Comparison of ENCODE assay signal across 7 mouse cellular contexts in genomic region chr8:71542632-71543343, GRCm38 (mm10). TPM values are rescaled to one million over a fixed set of nuclear protein-coding genes. Genes with fewer than 3 reads are reported as not detected.
DNase-seq lines count a peak whose midpoint lies in the region; ATAC-seq lines count a peak whose summit lies in the region.

Mvb12a (plus strand) TSS chr8:71542922.

- peak within 1 kb of the TSS; percentile 89 for H3K4me2 ChIP-seq in embryonic facial prominence, embryonic 12.5 days (replicated peaks)
- H3K4me2 ChIP-seq in limb, embryonic 11.5 days (ENCODE audit: low read depth, severe bottlenecking): peak within 1 kb of the TSS; percentile 88
- H3K4me2 ChIP-seq in midbrain, embryonic 14.5 days (ENCODE audit: low read length): peak within 1 kb of the TSS; percentile 85

- H3K4me3 ChIP-seq in embryonic facial prominence, embryonic 12.5 days: peak within 1 kb of the TSS; percentile 91
- H3K4me3 ChIP-seq in limb, embryonic 11.5 days (ENCODE audit: low read depth, low read length): peak within 1 kb of the TSS; percentile 68
- peak within 1 kb of the TSS; percentile 84 for H3K4me3 ChIP-seq in midbrain, embryonic 14.5 days (replicated peaks; ENCODE audit: low read depth, low read length)

- ATAC-seq in embryonic facial prominence, embryonic 12.5 days (ENCODE audit: insufficient number of reproducible peaks, insufficient read depth, low FRiP score, low TSS enrichment): peak; percentile 87
- peak; percentile 91 for ATAC-seq in limb, embryonic 11.5 days (ENCODE audit: insufficient number of reproducible peaks, low FRiP score, low TSS enrichment, low read depth)
- peak; percentile 95 for ATAC-seq in midbrain, embryonic 14.5 days (ENCODE audit: low FRiP score, low TSS enrichment)

- no peaks in the 10 kb centered on the region for H3K9me3 ChIP-seq in embryonic facial prominence, embryonic 12.5 days
- no peaks in the 10 kb centered on the region for H3K9me3 ChIP-seq in limb, embryonic 11.5 days (ENCODE audit: control insufficient read depth, low read length)
- no peaks in the 10 kb centered on the region for H3K9me3 ChIP-seq in midbrain, embryonic 14.5 days (ENCODE audit: control insufficient read depth, low read length)

- peaks cover 11% of the 10 kb centered on the region for H3K4me1 ChIP-seq in embryonic facial prominence, embryonic 12.5 days
- peaks cover 7% of the 10 kb centered on the region; the same call in 1 of the 2 replicates for H3K4me1 ChIP-seq in limb, embryonic 11.5 days (ENCODE audit: control insufficient read depth, insufficient read depth, low read length)
- H3K4me1 ChIP-seq in midbrain, embryonic 14.5 days (ENCODE audit: control insufficient read depth, insufficient read depth, low read length): peaks cover 7% of the 10 kb centered on the region

- peak; percentile 92 for DNase-seq in adrenal gland, postnatal 25 days
- peak; percentile 100 for DNase-seq in heart, adult 11 months
- DNase-seq in kidney, adult 18-20 months: peak; percentile 95
- DNase-seq in limb, embryonic 11.5 days (ENCODE audit: low spot score): peak; percentile 96
- DNase-seq in midbrain, embryonic 14.5 days: peak; percentile 99
- DNase-seq in spleen, adult 18-20 months: peak; percentile 93 to 94

- peaks cover 25% of the 10 kb centered on the region for H3K36me3 ChIP-seq in embryonic facial prominence, embryonic 12.5 days
- H3K36me3 ChIP-seq in limb, embryonic 11.5 days (ENCODE audit: control insufficient read depth, insufficient read depth, low read length): peaks cover 5% of the 10 kb centered on the region
- peaks cover 24% of the 10 kb centered on the region for H3K36me3 ChIP-seq in midbrain, embryonic 14.5 days (ENCODE audit: control insufficient read depth, insufficient read depth, low read length)

- 0 out of 2 replicates have a peak within 1 kb of the TSS, but pooled peaks have one; percentile 33 for H3K27ac ChIP-seq in embryonic facial prominence, embryonic 12.5 days
- H3K27ac ChIP-seq in limb, embryonic 11.5 days (replicated peaks; ENCODE audit: low read depth, low read length): 0 out of 2 replicates have a peak within 1 kb of the TSS, but pooled peaks have one; percentile 1
- 0 out of 2 replicates have a peak within 1 kb of the TSS, but pooled peaks have one; percentile 56 for H3K27ac ChIP-seq in midbrain, embryonic 14.5 days (replicated peaks; ENCODE audit: low read depth, low read length)

- H3K27me3 ChIP-seq in embryonic facial prominence, embryonic 12.5 days: 0 out of 2 replicates have a peak, but pooled peaks cover 3% of the 10 kb centered on the region
- no peaks in the 10 kb centered on the region for H3K27me3 ChIP-seq in limb, embryonic 11.5 days (ENCODE audit: control insufficient read depth, insufficient read depth, low read length)
- peaks cover 10% of the 10 kb centered on the region for H3K27me3 ChIP-seq in midbrain, embryonic 14.5 days (ENCODE audit: control insufficient read depth, insufficient read depth, low read length)

- peak within 1 kb of the TSS; percentile 87 for H3K9ac ChIP-seq in embryonic facial prominence, embryonic 12.5 days
- peak within 1 kb of the TSS; percentile 66 for H3K9ac ChIP-seq in limb, embryonic 11.5 days (ENCODE audit: low read length)
- H3K9ac ChIP-seq in midbrain, embryonic 14.5 days (replicated peaks; ENCODE audit: low read length): peak within 1 kb of the TSS; percentile 77

- WGBS in embryonic facial prominence, embryonic 12.5 days: under 1% methylated on average over 54 of the region's 55 CpGs
- under 1% methylated on average over 53 of the region's 55 CpGs for WGBS in limb, embryonic 11.5 days
- WGBS in midbrain, embryonic 14.5 days: 0% methylated on average over 55 of the region's 55 CpGs

RNA-seq across cellular contexts. Expression of gene Mvb12a, which starts in this region (rescaled TPM):
- total RNA-seq in adrenal gland, postnatal 25 days (2021): 62.3 and 73.7 TPM in 2 replicates
- polyA plus RNA-seq in embryonic facial prominence, embryonic 12.5 days (2016; fragmentation: Nextera tagmentation; extraction: Ambion mirVana): 69.0 and 72.6 TPM in 2 replicates
- polyA plus RNA-seq in limb, embryonic 11.5 days (2014; fragmentation: Nextera tagmentation; extraction: Ambion mirVana): 66.5 and 74.2 TPM in 2 replicates
- polyA plus RNA-seq in midbrain, embryonic 14.5 days (2014; fragmentation: Nextera tagmentation; extraction: Ambion mirVana): 54.6 and 61.5 TPM in 2 replicates

Comparison
In these comparisons a context has a peak if more than half of its experiments do, and no peak if none do; other contexts are left out.
1. Peak in every context shown above with its lines: DNase-seq, ATAC-seq, H3K4me3 ChIP-seq and H3K27ac ChIP-seq.
2. H3K27ac ChIP-seq: peak in every context shown above with its lines; median percentile 56 in midbrain, embryonic 14.5 days; 33 in embryonic facial prominence, embryonic 12.5 days; 1 in limb, embryonic 11.5 days.